Mouse (Mus musculus) gastrocnemius, postnatal 4 days (tissue): ENCODE data around the gene Mettl21c. TPM values are rescaled to one million over a fixed set of nuclear protein-coding genes. Genes with fewer than 3 reads are reported as not detected.

ENCODE experiments used
- total RNA-seq, 2 experiments: library from RNA; stranded (reverse); gene quantifications; 2 replicates each; pipeline ENCODE4 v1.2.3; 2021

The Mettl21c gene
- total RNA-seq, 2 experiments from 2014 or later: 68.3 to 69.4 TPM

Other genes with a start within 250 kb of the Mettl21c start
- gene Uxs1, start 192.2 kb downstream of the Mettl21c start, total RNA-seq: 10 to 100 TPM; 18.3 to 19.3 TPM
- 10 to 100 TPM; 46.8 to 52.8 TPM for gene Tpp2, start 86.4 kb downstream of the Mettl21c start, total RNA-seq
- gene Gm8251, start 41.9 kb upstream of the Mettl21c start, total RNA-seq: not detected
- 1 to 10 TPM; 8.7 TPM for gene Tex30, start 82.4 kb upstream of the Mettl21c start, total RNA-seq
- gene Kdelc1, start 98.8 kb upstream of the Mettl21c start, total RNA-seq: 10 to 100 TPM; 22.3 to 23.5 TPM
- 10 to 100 TPM; 15.3 to 15.9 TPM for gene Bivm, start 98.9 kb upstream of the Mettl21c start, total RNA-seq
- 10 to 100 TPM; 15.4 to 18.8 TPM for gene Ercc5, start 127.7 kb upstream of the Mettl21c start, total RNA-seq
- gene Mettl21e, start 198.9 kb upstream of the Mettl21c start, total RNA-seq: 10 to 100 TPM in 1 of 2 experiments, 1 to 10 TPM in 1; 7.1 to 10.6 TPM